Mouse (Mus musculus) thymus, adult 2 months (tissue): Measurements from ENCODE around the gene Agpat3.

Source experiments
- CTCF ChIP-seq: fragments of 200-500 bp; IDR thresholded peaks from 2 replicates; pipeline ENCODE4 v1.5.1; 2012; ENCODE audit warnings: mild to moderate bottlenecking, control low read depth, low read length, moderate library complexity, borderline replicate concordance; ENCODE audit not compliant: control insufficient read depth, poor library complexity, insufficient read depth; ENCODE audit errors: extremely low read depth
- POLR2A ChIP-seq: fragments of 200-500 bp; IDR thresholded peaks from 2 replicates; pipeline ENCODE4 v1.6.1; 2012; ENCODE audit warnings: mild to moderate bottlenecking, low read length, control low read depth, moderate library complexity; ENCODE audit not compliant: control insufficient read depth, poor library complexity, insufficient read depth; ENCODE audit errors: extremely low read depth

- TF ChIP-seq CTCF = no peak
- TF ChIP-seq POLR2A = no peak
These were observed 11.8 kb upstream of the Agpat3 start for GRCm38 (mm10) chr10:78364106-78364505.
